9 mouse cellular contexts compared by ENCODE assay signal in genomic region chr3:144467521-144467920, GRCm38 (mm10).
A peak's percentile ranks its signal among the peaks of the same experiment; 100 is the strongest.
DNase-seq lines count a peak whose midpoint lies in the region; ATAC-seq and TF ChIP-seq lines count a peak whose summit lies in the region.
"Had no signal": no experiment of that assay in that cellular context is flagged by ENCODE, and none has a peak within 500 bp of the region (broad histone marks: within the 10 kb centered on the region; RNA-seq: fewer than 3 reads in every experiment).

No protein-coding gene starts in this region.

- intact Hi-C loops in left cerebral cortex, postnatal 36 days (cut with DNase I): no loop called here

- DNase-seq in kidney, postnatal 36 days: peak; percentile 6 to 21
- no peak for DNase-seq in kidney, adult 11 months
- DNase-seq in CD4-positive, CD25-positive, alpha-beta regulatory T cell, adult 2 months (ENCODE audit: low read depth, low spot score): peak; percentile 67
- peak; percentile 54 for DNase-seq in NIH3T3 (ENCODE audit: low read depth)
- DNase-seq in liver, postnatal 0 days: no peak
- DNase-seq in left cerebral cortex, postnatal 36 days (ENCODE audit: low spot score in 2 of 2): no peak
- no peak for DNase-seq in testis, postnatal 14 days (ENCODE audit: low spot score)
- DNase-seq: gastrocnemius, postnatal 10 days; right cerebral cortex, postnatal 4 days had no signal

- no peak for TF ChIP-seq EP300 in liver, postnatal 0 days (IDR thresholded peaks at IDR 0.05; ENCODE audit: low read depth)

- ATAC-seq in liver, postnatal 0 days: no peak

- WGBS in liver, postnatal 0 days (ENCODE audit: insufficient replicate concordance): 69% methylated on average over 10 of the region's 10 CpGs

- no peaks in the 10 kb centered on the region for H3K4me1 ChIP-seq in liver, postnatal 0 days (ENCODE audit: insufficient read depth)

- no peak overlapping the region for H3K9ac ChIP-seq in liver, postnatal 0 days (replicated peaks)

- TF ChIP-seq CTCF in liver, postnatal 0 days (IDR thresholded peaks at IDR 0.05; ENCODE audit: low read depth): peak; percentile 65

- H3K27me3 ChIP-seq in liver, postnatal 0 days (ENCODE audit: insufficient read depth, low read length): no peaks in the 10 kb centered on the region

- peaks cover 3% of the 10 kb centered on the region; the same call in 1 of the 2 replicates for H3K36me3 ChIP-seq in liver, postnatal 0 days (replicated peaks; ENCODE audit: insufficient read depth, low read length)

- no peak overlapping the region for H3K4me2 ChIP-seq in liver, postnatal 0 days (ENCODE audit: low read depth, low read length)

- H3K27ac ChIP-seq in liver, postnatal 0 days (ENCODE audit: low read depth): no peak overlapping the region

- no peaks in the 10 kb centered on the region for H3K9me3 ChIP-seq in liver, postnatal 0 days (ENCODE audit: low read length)

- no peak overlapping the region for H3K4me3 ChIP-seq in liver, postnatal 0 days (ENCODE audit: low read depth, low read length)

Comparison
In these comparisons a context has a peak if more than half of its experiments do, and no peak if none do; other contexts are left out.
1. DNase-seq: peak in kidney, postnatal 36 days (2 of 2), CD4-positive, CD25-positive, alpha-beta regulatory T cell, adult 2 months (single experiment) and NIH3T3 (single experiment); none in kidney, adult 11 months (single experiment), liver, postnatal 0 days (single experiment), left cerebral cortex, postnatal 36 days (0 of 2) and testis, postnatal 14 days (single experiment).